Mouse (Mus musculus) gastrocnemius, adult 18-20 months (tissue): ENCODE data around the gene Slc4a4. TPM values are rescaled to one million over a fixed set of nuclear protein-coding genes. Genes with fewer than 3 reads are reported as not detected.

ENCODE experiments used
- DNase-seq: peaks from one replicate; pipeline ENCODE4 v3.0.0; 2021; ENCODE audit warnings: low spot score
- long read RNA-seq, 2 experiments: library from polyadenylated mRNA; stranded (forward); transcript quantifications; one replicate each; pipeline ENCODE4 v2.0.0; 2021
- total RNA-seq, 2 experiments: library from RNA; stranded (reverse); gene quantifications; 2 replicates each; pipeline ENCODE4 v1.2.3; 2021

Gene Slc4a4
- 10 to 100 TPM; 18.2 to 21.3 TPM for total RNA-seq
- long read RNA-seq, experiment 1, partial matches to known transcripts, result 1 of 3 reads
- long read RNA-seq, experiment 1, other reads (novel, unspliced or antisense), result 2 of 3 reads
- long read RNA-seq, experiment 2, partial matches to known transcripts, result 2 of 4 reads
- long read RNA-seq, experiment 2, other reads (novel, unspliced or antisense), result 2 of 4 reads

- peak; percentile 39 for DNase-seq
Measured at GRCm38 (mm10) chr5:88886668-88887555, at the start of gene Slc4a4. Gene Slc4a4 (plus strand): TSS chr5:88886818.

- DNase-seq, result no peak
Measured at GRCm38 (mm10) chr5:88840080-88840798, 46.4 kb upstream of the Slc4a4 start.

GRCm38 (mm10) chr5:88857311-88857710 is 29.3 kb upstream of the Slc4a4 start:
- no peak for DNase-seq

GRCm38 (mm10) chr5:88857801-88858200 is 28.8 kb upstream of the Slc4a4 start:
- no peak for DNase-seq

GRCm38 (mm10) chr5:88858226-88858625 is 28.4 kb upstream of the Slc4a4 start:
- DNase-seq, result no peak

- peak; percentile 11 for DNase-seq
Measured at GRCm38 (mm10) chr5:88862163-88862562, 24.5 kb upstream of the Slc4a4 start.

- no peak for DNase-seq
Measured at GRCm38 (mm10) chr5:88862794-88863193, 23.8 kb upstream of the Slc4a4 start.

- peak; percentile 33 for DNase-seq
Measured at GRCm38 (mm10) chr5:88884101-88884500, 2.5 kb upstream of the Slc4a4 start.

GRCm38 (mm10) chr5:88885503-88885902 is 1.1 kb upstream of the Slc4a4 start:
- DNase-seq, result peak; percentile 30

- DNase-seq, result no peak
Measured at GRCm38 (mm10) chr5:88885944-88886343, 674 bp upstream of the Slc4a4 start.

- DNase-seq, result no peak
Measured at GRCm38 (mm10) chr5:88886349-88886667, 310 bp upstream of the Slc4a4 start.

- peak; percentile 8 for DNase-seq
Measured at GRCm38 (mm10) chr5:88887556-88888412, 1.2 kb downstream of the Slc4a4 start.

- no peak for DNase-seq
Measured at GRCm38 (mm10) chr5:88888413-88888700, 1.7 kb downstream of the Slc4a4 start.

- DNase-seq, result no peak
Measured at GRCm38 (mm10) chr5:88889326-88889725, 2.7 kb downstream of the Slc4a4 start.

GRCm38 (mm10) chr5:88890146-88890545 is 3.5 kb downstream of the Slc4a4 start:
- DNase-seq, result no peak

GRCm38 (mm10) chr5:88896574-88896973 is 10.0 kb downstream of the Slc4a4 start:
- no peak for DNase-seq

- DNase-seq, result no peak
Measured at GRCm38 (mm10) chr5:88903111-88903510, 16.5 kb downstream of the Slc4a4 start.

- no peak for DNase-seq
Measured at GRCm38 (mm10) chr5:88903526-88903925, 16.9 kb downstream of the Slc4a4 start.

- DNase-seq, result no peak
Measured at GRCm38 (mm10) chr5:88904841-88905240, 18.2 kb downstream of the Slc4a4 start.

GRCm38 (mm10) chr5:88907615-88908014 is 21.0 kb downstream of the Slc4a4 start:
- DNase-seq, result no peak

- no peak for DNase-seq
Measured at GRCm38 (mm10) chr5:88912629-88913028, 26.0 kb downstream of the Slc4a4 start.

- no peak for DNase-seq
Measured at GRCm38 (mm10) chr5:88915082-88915481, 28.5 kb downstream of the Slc4a4 start.
